Mouse (Mus musculus): ENCODE results near the gene Pphln1. TPM values are rescaled to one million over a fixed set of nuclear protein-coding genes. Genes with fewer than 3 reads are reported as not detected.

Pphln1 gene
- polyA plus RNA-seq, 1 experiment from 2014 or later: 34.3 TPM

- H3K27me3 ChIP-seq (ENCODE audit: control insufficient read depth, insufficient read depth, low read length): no peaks in the 10 kb centered on the region
- no peak overlapping the region for H3K9ac ChIP-seq (ENCODE audit: low read length)
- H3K4me1 ChIP-seq (ENCODE audit: control insufficient read depth, insufficient read depth, low read length): peaks cover 2% of the 10 kb centered on the region; the same call in 1 of the 2 replicates
- WGBS: 81% methylated on average over 10 of the region's 10 CpGs
- H3K4me2 ChIP-seq (ENCODE audit: low read depth, low read length): no peak overlapping the region
- no peaks in the 10 kb centered on the region for H3K36me3 ChIP-seq (ENCODE audit: control insufficient read depth, insufficient read depth, low read length)
- no peak overlapping the region for H3K27ac ChIP-seq (ENCODE audit: low read length)
- no peak overlapping the region for H3K4me3 ChIP-seq (replicated peaks; ENCODE audit: low read length)
- no peaks in the 10 kb centered on the region for H3K9me3 ChIP-seq (replicated peaks; ENCODE audit: control insufficient read depth, low read length)
- ATAC-seq (ENCODE audit: insufficient read depth, low FRiP score): no peak
Measured at GRCm38 (mm10) chr15:93481112-93481511, 83.0 kb downstream of the Pphln1 start.

GRCm38 (mm10) chr15:93484261-93484710 is 86.1 kb downstream of the Pphln1 start:
- no peak overlapping the region for H3K9ac ChIP-seq (ENCODE audit: low read length)
- H3K4me3 ChIP-seq (replicated peaks; ENCODE audit: low read length): no peak overlapping the region
- H3K9me3 ChIP-seq (replicated peaks; ENCODE audit: control insufficient read depth, low read length): no peaks in the 10 kb centered on the region
- 46% methylated on average over 7 of the region's 7 CpGs for WGBS
- H3K4me2 ChIP-seq (ENCODE audit: low read depth, low read length): no peak overlapping the region
- H3K27ac ChIP-seq (ENCODE audit: low read length): no peak overlapping the region
- no peaks in the 10 kb centered on the region for H3K36me3 ChIP-seq (ENCODE audit: control insufficient read depth, insufficient read depth, low read length)
- no peak for ATAC-seq (ENCODE audit: insufficient read depth, low FRiP score)
- no peaks in the 10 kb centered on the region for H3K27me3 ChIP-seq (ENCODE audit: control insufficient read depth, insufficient read depth, low read length)
- H3K4me1 ChIP-seq (ENCODE audit: control insufficient read depth, insufficient read depth, low read length): peaks cover 5% of the 10 kb centered on the region; the same call in 1 of the 2 replicates

- Histone ChIP-seq H3K4me3 (replicated peaks; ENCODE audit: low read length) (no peak overlapping the region), H3K36me3 (ENCODE audit: control insufficient read depth, insufficient read depth, low read length) (no peaks in the 10 kb centered on the region), H3K27ac (ENCODE audit: low read length) (no peak overlapping the region), H3K27me3 (ENCODE audit: control insufficient read depth, insufficient read depth, low read length) (no peaks in the 10 kb centered on the region), H3K9me3 (replicated peaks; ENCODE audit: control insufficient read depth, low read length) (no peaks in the 10 kb centered on the region), H3K4me1 (ENCODE audit: control insufficient read depth, insufficient read depth, low read length) (peaks cover 5% of the 10 kb centered on the region; the same call in 1 of the 2 replicates), H3K4me2 (ENCODE audit: low read depth, low read length) (no peak overlapping the region), H3K9ac (ENCODE audit: low read length) (no peak overlapping the region)
- 66% methylated on average over 3 of the region's 3 CpGs for WGBS
- ATAC-seq (ENCODE audit: insufficient read depth, low FRiP score): no peak
Measured at GRCm38 (mm10) chr15:93485252-93485651, 87.1 kb downstream of the Pphln1 start.

GRCm38 (mm10) chr15:93486066-93486465 is 87.9 kb downstream of the Pphln1 start:
- Histone ChIP-seq H3K9ac (ENCODE audit: low read length) (no peak overlapping the region; the same call in 1 of the 2 replicates), H3K9me3 (replicated peaks; ENCODE audit: control insufficient read depth, low read length) (no peaks in the 10 kb centered on the region), H3K27me3 (ENCODE audit: control insufficient read depth, insufficient read depth, low read length) (no peaks in the 10 kb centered on the region), H3K27ac (ENCODE audit: low read length) (peak overlapping the region; percentile 33; the same call in 1 of the 2 replicates), H3K4me2 (ENCODE audit: low read depth, low read length) (no peak overlapping the region), H3K4me3 (replicated peaks; ENCODE audit: low read length) (no peak overlapping the region), H3K4me1 (ENCODE audit: control insufficient read depth, insufficient read depth, low read length) (peaks cover 5% of the 10 kb centered on the region; the same call in 1 of the 2 replicates), H3K36me3 (ENCODE audit: control insufficient read depth, insufficient read depth, low read length) (no peaks in the 10 kb centered on the region)
- 58% methylated on average over 7 of the region's 7 CpGs for WGBS
- no peak for ATAC-seq (ENCODE audit: insufficient read depth, low FRiP score)

GRCm38 (mm10) chr15:93489597-93489996 is 91.4 kb downstream of the Pphln1 start:
- Histone ChIP-seq H3K4me3 (replicated peaks; ENCODE audit: low read length) (no peak overlapping the region), H3K4me1 (ENCODE audit: control insufficient read depth, insufficient read depth, low read length) (0 out of 2 replicates have a peak, but pooled peaks cover 3% of the 10 kb centered on the region), H3K27me3 (ENCODE audit: control insufficient read depth, insufficient read depth, low read length) (no peaks in the 10 kb centered on the region), H3K9ac (ENCODE audit: low read length) (no peak overlapping the region), H3K27ac (ENCODE audit: low read length) (no peak overlapping the region), H3K9me3 (replicated peaks; ENCODE audit: control insufficient read depth, low read length) (no peaks in the 10 kb centered on the region), H3K36me3 (ENCODE audit: control insufficient read depth, insufficient read depth, low read length) (no peaks in the 10 kb centered on the region), H3K4me2 (ENCODE audit: low read depth, low read length) (no peak overlapping the region)
- WGBS: 81% methylated on average over 4 of the region's 4 CpGs
- no peak for ATAC-seq (ENCODE audit: insufficient read depth, low FRiP score)

- ATAC-seq (ENCODE audit: insufficient read depth, low FRiP score): no peak
- no peak overlapping the region for H3K27ac ChIP-seq (ENCODE audit: low read length)
- no peak overlapping the region for H3K9ac ChIP-seq (ENCODE audit: low read length)
- H3K4me1 ChIP-seq (ENCODE audit: control insufficient read depth, insufficient read depth, low read length): no peaks in the 10 kb centered on the region
- H3K9me3 ChIP-seq (replicated peaks; ENCODE audit: control insufficient read depth, low read length): no peaks in the 10 kb centered on the region
- H3K27me3 ChIP-seq (ENCODE audit: control insufficient read depth, insufficient read depth, low read length): no peaks in the 10 kb centered on the region
- WGBS: 81% methylated on average over 7 of the region's 7 CpGs
- H3K4me2 ChIP-seq (ENCODE audit: low read depth, low read length): no peak overlapping the region
- peaks cover 4% of the 10 kb centered on the region for H3K36me3 ChIP-seq (ENCODE audit: control insufficient read depth, insufficient read depth, low read length)
- H3K4me3 ChIP-seq (replicated peaks; ENCODE audit: low read length): no peak overlapping the region
Measured at GRCm38 (mm10) chr15:93494700-93495099, 96.5 kb downstream of the Pphln1 start.

GRCm38 (mm10) chr15:93499866-93500265 is 101.7 kb downstream of the Pphln1 start:
- 76% methylated on average over 9 of the region's 9 CpGs for WGBS
- no peak overlapping the region for H3K27ac ChIP-seq (ENCODE audit: low read length)
- no peak overlapping the region for H3K4me3 ChIP-seq (replicated peaks; ENCODE audit: low read length)
- peaks cover 38% of the 10 kb centered on the region for H3K36me3 ChIP-seq (ENCODE audit: control insufficient read depth, insufficient read depth, low read length)
- no peaks in the 10 kb centered on the region for H3K27me3 ChIP-seq (ENCODE audit: control insufficient read depth, insufficient read depth, low read length)
- no peak overlapping the region for H3K4me2 ChIP-seq (ENCODE audit: low read depth, low read length)
- H3K9me3 ChIP-seq (replicated peaks; ENCODE audit: control insufficient read depth, low read length): no peaks in the 10 kb centered on the region
- ATAC-seq (ENCODE audit: insufficient read depth, low FRiP score): no peak
- no peak overlapping the region for H3K9ac ChIP-seq (ENCODE audit: low read length)
- no peaks in the 10 kb centered on the region for H3K4me1 ChIP-seq (ENCODE audit: control insufficient read depth, insufficient read depth, low read length)

GRCm38 (mm10) chr15:93502703-93503102 is 104.6 kb downstream of the Pphln1 start:
- WGBS: 92% methylated on average over 9 of the region's 9 CpGs

GRCm38 (mm10) chr15:93503201-93503745 is 105.1 kb downstream of the Pphln1 start:
- Histone ChIP-seq H3K9me3 (replicated peaks; ENCODE audit: control insufficient read depth, low read length) (no peaks in the 10 kb centered on the region), H3K27ac (ENCODE audit: low read length) (no peak overlapping the region), H3K4me2 (ENCODE audit: low read depth, low read length) (no peak overlapping the region), H3K9ac (ENCODE audit: low read length) (no peak overlapping the region), H3K4me3 (replicated peaks; ENCODE audit: low read length) (no peak overlapping the region), H3K36me3 (ENCODE audit: control insufficient read depth, insufficient read depth, low read length) (peaks cover 41% of the 10 kb centered on the region), H3K27me3 (ENCODE audit: control insufficient read depth, insufficient read depth, low read length) (no peaks in the 10 kb centered on the region), H3K4me1 (ENCODE audit: control insufficient read depth, insufficient read depth, low read length) (no peaks in the 10 kb centered on the region)
- ATAC-seq (ENCODE audit: insufficient read depth, low FRiP score): no peak
- WGBS: 96% methylated on average over 35 of the region's 35 CpGs

More at GRCm38 (mm10) chr15:93502703-93503102, 104.6 kb downstream of the Pphln1 start:
- Histone ChIP-seq H3K9ac (ENCODE audit: low read length) (no peak overlapping the region), H3K4me2 (ENCODE audit: low read depth, low read length) (no peak overlapping the region), H3K36me3 (ENCODE audit: control insufficient read depth, insufficient read depth, low read length) (peaks cover 41% of the 10 kb centered on the region), H3K4me1 (ENCODE audit: control insufficient read depth, insufficient read depth, low read length) (no peaks in the 10 kb centered on the region), H3K9me3 (replicated peaks; ENCODE audit: control insufficient read depth, low read length) (no peaks in the 10 kb centered on the region), H3K4me3 (replicated peaks; ENCODE audit: low read length) (no peak overlapping the region), H3K27me3 (ENCODE audit: control insufficient read depth, insufficient read depth, low read length) (no peaks in the 10 kb centered on the region), H3K27ac (ENCODE audit: low read length) (no peak overlapping the region)
- no peak for ATAC-seq (ENCODE audit: insufficient read depth, low FRiP score)

All from stomach, embryonic 16.5 days (tissue).